Mouse (Mus musculus) G1E (cell line): Measurements from ENCODE around the gene Selenot. TPM values are rescaled to one million over a fixed set of nuclear protein-coding genes. Genes with fewer than 3 reads are reported as not detected.

Experiments
- ATAC-seq: 2 replicates; pipeline ENCODE4 v1.8.0; 2016; ENCODE audit warnings: mild to moderate bottlenecking; ENCODE audit not compliant: insufficient number of reproducible peaks, poor library complexity, low FRiP score, severe bottlenecking; ENCODE audit errors: extremely low read depth
- DNase-seq: peaks from one replicate; pipeline ENCODE4 v3.0.0; 2012; ENCODE audit warnings: low spot score
- H3K27me3 ChIP-seq: 2 replicates; pipeline ENCODE4 v1.6.1; 2012; ENCODE audit warnings: mild to moderate bottlenecking, low read length, inconsistent platforms; ENCODE audit not compliant: insufficient read depth
- H3K36me3 ChIP-seq: replicated peaks from 2 replicates; pipeline ENCODE3; 2012; ENCODE audit warnings: mild to moderate bottlenecking, inconsistent platforms
- H3K4me1 ChIP-seq: 2 replicates; pipeline ENCODE4 v1.6.1; 2012; ENCODE audit warnings: low read depth, low read length, inconsistent platforms, mixed read lengths; ENCODE audit not compliant: insufficient read depth
- H3K4me3 ChIP-seq: 2 replicates; pipeline ENCODE4 v1.5.1; 2012; ENCODE audit warnings: low read depth, mild to moderate bottlenecking, inconsistent platforms, low read length, moderate library complexity, mixed read lengths
- H3K9me3 ChIP-seq: replicated peaks from 2 replicates; pipeline ENCODE4 v1.6.1; 2012; ENCODE audit warnings: inconsistent platforms
- CTCF ChIP-seq: IDR thresholded peaks from 2 replicates; pipeline ENCODE4 v1.5.1; 2012; ENCODE audit warnings: low read depth, low read length, inconsistent platforms, mixed read lengths
- GATA1 ChIP-seq: IDR thresholded peaks from 2 replicates; pipeline ENCODE4 v1.6.1; 2012; ENCODE audit warnings: borderline replicate concordance, low read length, inconsistent platforms, mixed read lengths
- GATA2 ChIP-seq: IDR thresholded peaks from 2 replicates; pipeline ENCODE4 v1.6.1; 2012; ENCODE audit warnings: low read depth, low read length, inconsistent platforms, borderline replicate concordance
- POLR2AphosphoS5 ChIP-seq: IDR thresholded peaks from 2 replicates; pipeline ENCODE4 v1.6.1; 2012; ENCODE audit warnings: low read depth, low read length, inconsistent platforms; ENCODE audit not compliant: insufficient replicate concordance
- TAL1 ChIP-seq: conservative IDR thresholded peaks from 2 replicates; pipeline ENCODE4 v1.6.1; 2012; ENCODE audit warnings: low read depth, low read length, inconsistent platforms, mixed read lengths
- polyA plus RNA-seq: library from polyadenylated mRNA; stranded (reverse); fragments of >175 nt; gene quantifications from 2 replicates; pipeline ENCODE4 v1.2.3, GENCODE M21; 2012
- total RNA-seq, 2 experiments: library from RNA; stranded (forward) in 1 of 2; stranded (reverse) in 1 of 2; fragments of 200-1000 nt in 1 of 2; fragments of >200 nt in 1 of 2; fragmentation: Nextera tagmentation in 1 of 2; gene quantifications; 2 replicates each; pipeline ENCODE4 v1.2.3; 2014 to 2017

The Selenot gene
- total and polyA plus RNA-seq, 3 experiments, result 31.1 to 201 (median 124) TPM

DNA sequence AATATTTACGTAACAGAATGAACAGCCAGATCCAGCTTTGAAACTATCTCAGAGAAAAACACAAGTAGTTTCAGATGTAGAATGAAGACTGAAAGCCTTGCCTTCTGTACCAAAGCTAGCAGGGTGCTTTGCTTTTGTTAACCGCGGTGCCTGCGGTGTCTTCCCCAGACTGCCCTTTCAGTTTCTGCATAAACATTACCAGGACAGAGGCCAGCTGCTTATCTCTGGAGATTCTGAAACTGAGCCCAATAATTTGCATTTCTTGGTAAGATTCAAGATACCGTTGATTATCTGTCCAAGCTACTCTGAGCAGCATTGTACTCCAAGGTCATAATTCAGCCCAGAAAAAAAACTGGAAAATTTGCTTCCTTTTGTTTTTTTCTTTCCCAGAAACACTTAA is 17.2 kb downstream of the Selenot start:
- ATAC-seq, result no peak
- H3K4me1 ChIP-seq, result no peaks in the 10 kb centered on the region
- peaks cover 51% of the 10 kb centered on the region for H3K36me3 ChIP-seq
- no peaks in the 10 kb centered on the region for H3K27me3 ChIP-seq
- TF ChIP-seq GATA1 (no peak), CTCF (no peak), GATA2 (no peak), TAL1 (no peak), POLR2AphosphoS5 (no peak)
- H3K9me3 ChIP-seq, result no peaks in the 10 kb centered on the region
- no peak for DNase-seq
- no peak overlapping the region for H3K4me3 ChIP-seq

DNA sequence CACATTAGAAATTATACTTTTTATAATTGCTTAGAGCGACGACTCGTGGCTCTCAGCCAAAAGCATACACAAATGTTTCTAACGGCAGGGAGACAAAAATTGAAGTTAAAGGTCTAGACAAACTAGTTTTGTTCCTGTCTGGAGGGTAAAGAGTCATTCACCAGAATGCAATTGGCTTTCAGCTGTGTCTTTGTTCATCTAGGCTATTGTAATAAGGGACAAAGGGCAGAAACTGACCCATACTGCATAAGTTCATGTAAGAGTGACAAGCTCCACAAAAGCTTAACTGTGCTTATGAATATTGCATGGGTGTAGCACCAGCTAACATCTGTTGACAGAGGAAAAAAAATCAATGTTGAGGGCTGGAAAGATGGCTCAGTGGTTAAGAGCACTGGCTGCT is 32.1 kb downstream of the Selenot start:
- Histone ChIP-seq H3K36me3 (no peaks in the 10 kb centered on the region), H3K4me1 (no peaks in the 10 kb centered on the region), H3K4me3 (no peak overlapping the region), H3K9me3 (no peaks in the 10 kb centered on the region), H3K27me3 (0 out of 2 replicates have a peak, but pooled peaks cover 4% of the 10 kb centered on the region)
- no peak for DNase-seq
- ATAC-seq, result no peak
- TF ChIP-seq POLR2AphosphoS5, result no peak

DNA sequence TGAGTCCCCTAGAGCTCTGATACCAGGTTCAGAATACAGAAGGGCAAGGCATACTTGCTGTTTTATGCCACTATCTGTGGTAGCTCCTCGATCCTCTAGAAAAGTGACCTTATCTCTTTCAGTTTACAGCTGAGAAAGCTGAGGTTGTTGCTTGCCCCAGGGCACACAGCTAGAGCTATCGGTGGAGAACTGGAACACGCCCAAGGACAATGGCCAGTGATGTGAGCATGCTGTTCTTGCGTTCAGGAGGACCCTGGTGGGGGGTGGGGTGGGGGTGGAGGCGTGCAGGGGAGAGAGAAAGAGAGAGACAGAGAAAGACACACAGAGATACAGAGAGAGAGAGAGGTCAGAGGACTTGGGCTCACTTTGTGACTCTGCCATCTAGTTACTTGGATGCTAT is 33.5 kb downstream of the Selenot start:
- DNase-seq (no peak), ATAC-seq (no peak)
- 0 out of 2 replicates have a peak, but pooled peaks cover 4% of the 10 kb centered on the region for H3K27me3 ChIP-seq
- TF ChIP-seq GATA1 (no peak), CTCF (no peak), POLR2AphosphoS5 (no peak), TAL1 (no peak), GATA2 (no peak)
- no peaks in the 10 kb centered on the region for H3K4me1 ChIP-seq
- H3K4me3 ChIP-seq, result no peak overlapping the region
- no peaks in the 10 kb centered on the region for H3K36me3 ChIP-seq
- H3K9me3 ChIP-seq, result no peaks in the 10 kb centered on the region

DNA sequence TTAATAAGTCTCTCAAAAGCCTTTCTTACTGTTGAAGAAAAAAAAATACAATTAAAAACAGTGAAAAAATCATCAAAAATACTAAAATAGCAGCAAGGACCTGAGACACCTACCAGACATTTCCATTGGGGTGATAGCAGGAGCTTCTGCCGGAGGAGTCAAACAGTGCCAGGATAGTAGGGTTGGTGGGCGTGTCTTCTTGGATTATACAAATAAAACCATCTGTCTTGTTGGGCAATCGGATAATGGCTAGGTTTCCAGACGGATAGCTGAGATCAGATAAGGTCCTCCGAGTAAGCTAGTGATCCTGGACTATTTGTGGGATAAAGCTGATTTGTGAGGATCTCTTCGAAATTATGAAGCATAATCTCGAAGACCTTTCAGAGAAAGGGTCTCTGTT is 44.6 kb downstream of the Selenot start:
- H3K4me3 ChIP-seq, result no peak overlapping the region
- no peak for TF ChIP-seq CTCF
- TF ChIP-seq GATA1, result no peak
- no peak for TF ChIP-seq TAL1
- no peak for TF ChIP-seq GATA2
- TF ChIP-seq POLR2AphosphoS5, result no peak
- no peaks in the 10 kb centered on the region for H3K9me3 ChIP-seq
- DNase-seq, result no peak
- no peaks in the 10 kb centered on the region for H3K36me3 ChIP-seq
- ATAC-seq, result no peak
- H3K27me3 ChIP-seq, result peaks cover 6% of the 10 kb centered on the region
- H3K4me1 ChIP-seq, result no peaks in the 10 kb centered on the region

DNA sequence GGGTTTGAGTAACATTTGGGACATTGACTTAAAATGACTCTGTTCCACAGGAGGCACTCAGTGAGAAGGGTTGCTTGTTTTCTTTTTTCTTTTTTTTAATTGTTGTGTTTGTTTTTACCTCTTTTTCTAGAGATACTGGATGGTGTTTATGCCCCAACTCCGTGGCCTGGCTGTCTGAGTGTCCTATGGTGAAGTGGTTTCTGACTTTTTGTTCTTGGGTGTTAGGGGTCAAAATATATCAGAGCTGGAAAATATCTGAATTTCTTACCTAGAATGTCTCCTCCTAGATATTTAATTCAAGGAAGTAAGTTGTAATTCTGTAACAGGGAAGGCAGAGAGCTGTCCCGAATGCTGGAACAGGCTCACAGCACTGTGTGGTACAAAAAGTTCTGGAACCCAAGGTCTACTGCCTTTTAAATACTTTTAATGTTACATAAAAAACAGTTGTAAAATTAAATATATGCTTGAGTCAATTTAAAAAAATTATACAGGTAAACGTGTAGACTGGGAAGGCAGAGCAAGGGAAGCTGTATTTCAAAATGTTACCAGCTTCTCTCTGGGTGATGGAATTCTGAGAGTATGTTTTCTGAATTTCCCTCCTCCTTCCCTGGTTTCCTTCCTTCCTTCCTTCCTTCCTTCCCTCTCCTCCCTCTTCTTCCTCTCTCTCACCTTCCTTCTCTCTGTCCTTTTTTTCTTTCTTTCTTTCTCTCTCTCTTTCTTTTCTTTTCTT is 46.4 kb downstream of the Selenot start:
- no peaks in the 10 kb centered on the region for H3K36me3 ChIP-seq

DNA sequence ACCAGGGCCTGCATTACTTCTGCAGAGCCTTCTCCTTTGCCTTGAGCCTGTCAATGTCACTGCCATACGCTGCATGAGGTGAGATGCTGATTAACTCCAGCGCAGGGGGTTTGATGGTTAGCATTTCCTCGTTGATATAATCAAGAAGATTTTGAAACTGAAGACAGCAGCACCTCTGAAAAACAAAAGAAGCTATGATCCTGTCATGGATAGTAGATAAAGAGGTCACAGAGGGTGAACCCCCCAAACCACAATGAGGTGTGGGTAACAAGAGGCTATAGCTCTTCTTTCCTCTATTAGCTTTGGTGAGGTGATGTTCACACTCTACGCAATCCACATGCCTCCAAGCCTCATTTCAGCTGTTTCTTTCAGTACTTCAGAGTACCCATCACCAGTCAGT is 48.5 kb downstream of the Selenot start:
- DNase-seq, result no peak
- H3K4me3 ChIP-seq, result no peak overlapping the region
- no peaks in the 10 kb centered on the region for H3K4me1 ChIP-seq
- H3K9me3 ChIP-seq, result no peaks in the 10 kb centered on the region
- TF ChIP-seq CTCF (no peak), GATA1 (no peak), POLR2AphosphoS5 (no peak), GATA2 (no peak), TAL1 (no peak)
- H3K27me3 ChIP-seq, result peaks cover 2% of the 10 kb centered on the region; the same call in 1 of the 2 replicates
- no peak for ATAC-seq
- no peaks in the 10 kb centered on the region for H3K36me3 ChIP-seq

More for the DNA sequence above, 46.4 kb downstream of the Selenot start:
- ATAC-seq, result no peak
- TF ChIP-seq TAL1, result no peak
- TF ChIP-seq GATA1, result no peak
- TF ChIP-seq CTCF, result no peak
- TF ChIP-seq POLR2AphosphoS5, result no peak
- no peak for TF ChIP-seq GATA2
- Histone ChIP-seq H3K27me3 (peaks cover 2% of the 10 kb centered on the region; the same call in 1 of the 2 replicates), H3K4me1 (no peaks in the 10 kb centered on the region), H3K4me3 (no peak overlapping the region), H3K9me3 (no peaks in the 10 kb centered on the region)
- no peak for DNase-seq

DNA sequence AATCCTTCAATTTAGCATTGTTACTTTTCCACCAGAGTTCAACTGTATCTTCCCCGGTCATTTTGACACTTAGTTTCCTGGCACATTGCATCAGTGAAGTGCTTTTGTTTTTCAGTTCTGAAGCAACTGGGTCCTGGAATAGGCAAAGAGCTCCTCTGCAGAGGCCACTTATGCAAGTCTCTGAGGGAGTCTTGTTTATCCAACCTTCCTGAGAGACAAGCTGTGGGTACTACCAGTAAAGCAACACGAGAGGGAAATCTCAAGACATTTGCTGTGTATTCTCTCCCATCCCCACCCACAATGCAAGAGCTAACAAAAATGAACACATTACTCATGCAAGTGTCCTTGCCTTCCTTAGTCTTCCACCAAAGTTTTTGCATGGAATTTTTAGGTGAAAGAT is 55.3 kb downstream of the Selenot start:
- ATAC-seq, result no peak
- no peaks in the 10 kb centered on the region for H3K9me3 ChIP-seq
- H3K4me1 ChIP-seq, result no peaks in the 10 kb centered on the region
- no peaks in the 10 kb centered on the region for H3K36me3 ChIP-seq
- no peak overlapping the region for H3K4me3 ChIP-seq
- no peak for DNase-seq
- no peak for TF ChIP-seq TAL1
- no peak for TF ChIP-seq POLR2AphosphoS5
- H3K27me3 ChIP-seq, result peaks cover 19% of the 10 kb centered on the region
